Comparison of ENCODE assay signal across 7 mouse cellular contexts in the genomic region with DNA sequence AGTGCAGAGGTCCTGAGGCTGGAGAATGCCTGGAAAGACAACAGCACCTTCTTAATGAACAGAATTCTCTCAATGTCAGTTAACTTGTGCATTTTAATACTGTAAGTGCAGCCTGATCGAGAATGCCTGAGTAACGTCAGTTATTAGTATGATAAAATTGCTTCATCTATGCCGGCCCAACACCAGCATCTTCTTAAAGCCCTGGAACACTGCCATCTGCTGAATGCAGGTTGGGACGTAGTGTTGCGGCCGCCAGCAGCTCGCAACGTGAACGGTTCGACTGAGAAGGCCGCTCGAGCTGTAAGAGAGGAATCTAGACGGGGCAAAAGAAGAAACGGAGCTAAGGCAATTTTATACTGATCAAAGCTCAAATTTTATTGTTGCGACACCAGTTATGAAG.
DNase-seq lines count a peak whose midpoint lies in the region; ATAC-seq and TF ChIP-seq lines count a peak whose summit lies in the region.
"Not testable (repeated sequence)": the region's sequence is repeated elsewhere in the genome, so short reads cannot be mapped to it uniquely, and the experiment has no call there.

No protein-coding gene starts in this region.

- TF ChIP-seq CTCF in ES-Bruce4 (IDR thresholded peaks at IDR 0.05; ENCODE audit: low read depth, low read length); lung, embryonic 14.5 days (IDR thresholded peaks at IDR 0.05; ENCODE audit: low read depth); stomach, postnatal 0 days (IDR thresholded peaks at IDR 0.05; ENCODE audit: low read depth): not testable (repeated sequence)

- not testable (repeated sequence) for H3K4me1 ChIP-seq in ES-Bruce4 (ENCODE audit: control insufficient read depth, insufficient read depth, low read length); embryonic facial prominence, embryonic 14.5 days (ENCODE audit: control insufficient read depth, insufficient read depth, low read length); heart, embryonic 12.5 days (replicated peaks); hindbrain, embryonic 15.5 days (replicated peaks); lung, embryonic 14.5 days (ENCODE audit: insufficient read depth); stomach, postnatal 0 days (replicated peaks; ENCODE audit: control insufficient read depth, insufficient read depth)

- DNase-seq in R1 (ENCODE audit: low read depth, low spot score), result peak; percentile 50
- DNase-seq in embryonic facial prominence, embryonic 14.5 days (ENCODE audit: low spot score), result peak; percentile 26
- peak; percentile 16 for DNase-seq in lung, embryonic 14.5 days
- DNase-seq in stomach, postnatal 0 days (ENCODE audit: low spot score), result not testable (repeated sequence)

- not testable (repeated sequence) for H3K4me2 ChIP-seq in embryonic facial prominence, embryonic 14.5 days (ENCODE audit: low read depth, low read length); lung, embryonic 14.5 days
- 0 out of 2 replicates have a peak overlapping the region, but pooled peaks have one; percentile 7 for H3K4me2 ChIP-seq in heart, embryonic 12.5 days
- H3K4me2 ChIP-seq in hindbrain, embryonic 15.5 days, result 0 out of 2 replicates have a peak overlapping the region, but pooled peaks have one; percentile 4
- H3K4me2 ChIP-seq in stomach, postnatal 0 days (replicated peaks; ENCODE audit: low read depth), result 0 out of 2 replicates have a peak overlapping the region, but pooled peaks have one; percentile 20

- peak overlapping the region; percentile 70 for H3K9ac ChIP-seq in ES-Bruce4 (ENCODE audit: low read depth, poor library complexity, severe bottlenecking)
- H3K9ac ChIP-seq in embryonic facial prominence, embryonic 14.5 days (ENCODE audit: low read depth, low read length); heart, embryonic 12.5 days; hindbrain, embryonic 15.5 days; lung, embryonic 14.5 days; stomach, postnatal 0 days (ENCODE audit: low read length): not testable (repeated sequence)

- not testable (repeated sequence) for H3K27me3 ChIP-seq in ES-Bruce4 (ENCODE audit: control insufficient read depth, insufficient read depth, low read length, poor library complexity, severe bottlenecking); embryonic facial prominence, embryonic 14.5 days (replicated peaks; ENCODE audit: control insufficient read depth, insufficient read depth, low read length); heart, embryonic 12.5 days (replicated peaks); hindbrain, embryonic 15.5 days; lung, embryonic 14.5 days (ENCODE audit: insufficient read depth, low read length); stomach, postnatal 0 days (ENCODE audit: control insufficient read depth, insufficient read depth, low read length)

- not testable (repeated sequence) for TF ChIP-seq POLR2A in ES-Bruce4 (IDR thresholded peaks at IDR 0.05; ENCODE audit: insufficient read depth, low read length)

- WGBS in embryonic facial prominence, embryonic 14.5 days, result 61% methylated on average over 12 of the region's 15 CpGs
- 47% methylated on average over 14 of the region's 15 CpGs for WGBS in heart, embryonic 12.5 days
- 46% methylated on average over 13 of the region's 15 CpGs for WGBS in hindbrain, embryonic 15.5 days
- WGBS in lung, embryonic 14.5 days, result 56% methylated on average over 12 of the region's 15 CpGs
- WGBS in stomach, postnatal 0 days, result 53% methylated on average over 10 of the region's 15 CpGs

- ATAC-seq in embryonic facial prominence, embryonic 14.5 days (ENCODE audit: low read depth); heart, embryonic 12.5 days (ENCODE audit: insufficient number of reproducible peaks, low FRiP score); hindbrain, embryonic 15.5 days (ENCODE audit: low FRiP score, low read depth); lung, embryonic 14.5 days (ENCODE audit: insufficient read depth); stomach, postnatal 0 days (ENCODE audit: low FRiP score, low TSS enrichment): not testable (repeated sequence)

- not testable (repeated sequence) for H3K4me3 ChIP-seq in ES-Bruce4 (ENCODE audit: low read depth, low read length); embryonic facial prominence, embryonic 14.5 days (ENCODE audit: low read depth, low read length); heart, embryonic 12.5 days; hindbrain, embryonic 15.5 days; lung, embryonic 14.5 days (ENCODE audit: low read depth, low read length); stomach, postnatal 0 days (ENCODE audit: low read depth, low read length)

- peaks cover 37% of the 10 kb centered on the region for H3K9me3 ChIP-seq in ES-Bruce4 (replicated peaks; ENCODE audit: control insufficient read depth, insufficient read depth, low read length, poor library complexity, severe bottlenecking)
- H3K9me3 ChIP-seq in embryonic facial prominence, embryonic 14.5 days (ENCODE audit: control insufficient read depth, low read length); heart, embryonic 12.5 days (replicated peaks); hindbrain, embryonic 15.5 days; lung, embryonic 14.5 days (ENCODE audit: low read depth, low read length); stomach, postnatal 0 days (ENCODE audit: control insufficient read depth, low read length): not testable (repeated sequence)

- peak overlapping the region; percentile 100 for H3K27ac ChIP-seq in ES-Bruce4 (ENCODE audit: insufficient read depth, low read length)
- not testable (repeated sequence) for H3K27ac ChIP-seq in embryonic facial prominence, embryonic 14.5 days (replicated peaks; ENCODE audit: low read depth, low read length); heart, embryonic 12.5 days (ENCODE audit: poor library complexity, severe bottlenecking); hindbrain, embryonic 15.5 days (replicated peaks); lung, embryonic 14.5 days (ENCODE audit: low read depth); stomach, postnatal 0 days (replicated peaks)

- not testable (repeated sequence) for H3K36me3 ChIP-seq in ES-Bruce4 (ENCODE audit: control insufficient read depth, insufficient read depth, low read length, poor library complexity, severe bottlenecking); embryonic facial prominence, embryonic 14.5 days (ENCODE audit: control insufficient read depth, insufficient read depth, low read length); heart, embryonic 12.5 days; hindbrain, embryonic 15.5 days; lung, embryonic 14.5 days (ENCODE audit: insufficient read depth); stomach, postnatal 0 days (ENCODE audit: control insufficient read depth, insufficient read depth, low read length)

- not testable (repeated sequence) for TF ChIP-seq EP300 in ES-Bruce4 (IDR thresholded peaks at IDR 0.05; ENCODE audit: insufficient read depth, low read depth, low read length); stomach, postnatal 0 days (optimal IDR thresholded peaks at IDR 0.05)
